Mouse (Mus musculus) erythroblast, embryonic 14.5 days (primary cell): ENCODE results near the gene Angpt4. TPM values are rescaled to one million over a fixed set of nuclear protein-coding genes. Genes with fewer than 3 reads are reported as not detected.

Source experiments
- H3K27me3 ChIP-seq: 2 replicates; pipeline ENCODE4 v1.6.1; 2012; ENCODE audit warnings: inconsistent platforms; ENCODE audit not compliant: control insufficient read depth
- H3K36me3 ChIP-seq: 2 replicates; pipeline ENCODE4 v1.6.1; 2012; ENCODE audit warnings: mild to moderate bottlenecking, inconsistent platforms; ENCODE audit not compliant: control insufficient read depth
- H3K4me1 ChIP-seq: 2 replicates; pipeline ENCODE4 v1.6.1; 2012; ENCODE audit warnings: inconsistent platforms; ENCODE audit not compliant: control insufficient read depth
- H3K4me3 ChIP-seq: replicated peaks from 2 replicates; pipeline ENCODE3; 2012; ENCODE audit warnings: moderate library complexity, mild to moderate bottlenecking, inconsistent platforms
- H3K9me3 ChIP-seq: 2 replicates; pipeline ENCODE4 v1.6.1; 2012; ENCODE audit warnings: low read length, inconsistent platforms, mixed read lengths; ENCODE audit not compliant: control insufficient read depth
- GATA1 ChIP-seq: IDR thresholded peaks from 2 replicates; pipeline ENCODE4 v1.6.1; 2012; ENCODE audit warnings: low read length, inconsistent platforms, mixed read lengths
- TAL1 ChIP-seq: IDR thresholded peaks from 3 replicates; pipeline ENCODE4 v1.6.1; 2012; ENCODE audit warnings: low read length, inconsistent platforms, mixed read lengths
- polyA plus RNA-seq: library from polyadenylated mRNA; stranded (reverse); fragments of >175 nt; gene quantifications from 2 replicates; pipeline ENCODE4 v1.2.3, GENCODE M21; 2012

Gene Angpt4
- polyA plus RNA-seq, 1 experiment, result not detected

- no peaks in the 10 kb centered on the region for H3K9me3 ChIP-seq
- no peak overlapping the region for H3K4me3 ChIP-seq
- no peaks in the 10 kb centered on the region for H3K36me3 ChIP-seq
- no peaks in the 10 kb centered on the region for H3K4me1 ChIP-seq
- H3K27me3 ChIP-seq, result no peaks in the 10 kb centered on the region
- TF ChIP-seq GATA1 (no peak), TAL1 (no peak)
Observed at GRCm38 (mm10) chr2:151949082-151949774, 38.2 kb downstream of the Angpt4 start.

GRCm38 (mm10) chr2:151953665-151954064 is 42.7 kb downstream of the Angpt4 start:
- TF ChIP-seq TAL1 (no peak), GATA1 (no peak)
- no peaks in the 10 kb centered on the region for H3K27me3 ChIP-seq
- H3K4me3 ChIP-seq, result no peak overlapping the region
- H3K36me3 ChIP-seq, result no peaks in the 10 kb centered on the region
- H3K4me1 ChIP-seq, result no peaks in the 10 kb centered on the region
- H3K9me3 ChIP-seq, result no peaks in the 10 kb centered on the region

- H3K4me3 ChIP-seq, result no peak overlapping the region
- no peaks in the 10 kb centered on the region for H3K27me3 ChIP-seq
- H3K4me1 ChIP-seq, result no peaks in the 10 kb centered on the region
- no peaks in the 10 kb centered on the region for H3K9me3 ChIP-seq
- TF ChIP-seq GATA1 (no peak), TAL1 (no peak)
- H3K36me3 ChIP-seq, result no peaks in the 10 kb centered on the region
Observed at GRCm38 (mm10) chr2:151956500-151957137, 45.6 kb downstream of the Angpt4 start.

GRCm38 (mm10) chr2:151959274-151959673 is 48.3 kb downstream of the Angpt4 start:
- no peaks in the 10 kb centered on the region for H3K27me3 ChIP-seq
- H3K4me1 ChIP-seq, result no peaks in the 10 kb centered on the region
- no peak overlapping the region for H3K4me3 ChIP-seq
- TF ChIP-seq TAL1 (no peak), GATA1 (no peak)
- H3K9me3 ChIP-seq, result no peaks in the 10 kb centered on the region
- H3K36me3 ChIP-seq, result no peaks in the 10 kb centered on the region

- Histone ChIP-seq H3K27me3 (no peaks in the 10 kb centered on the region), H3K36me3 (no peaks in the 10 kb centered on the region), H3K4me1 (no peaks in the 10 kb centered on the region), H3K4me3 (no peak overlapping the region), H3K9me3 (no peaks in the 10 kb centered on the region)
- TF ChIP-seq GATA1 (no peak), TAL1 (no peak)
Observed at GRCm38 (mm10) chr2:151961284-151962196, 50.5 kb downstream of the Angpt4 start.

- Histone ChIP-seq H3K4me1 (no peaks in the 10 kb centered on the region), H3K4me3 (no peak overlapping the region), H3K27me3 (no peaks in the 10 kb centered on the region), H3K36me3 (no peaks in the 10 kb centered on the region; the same call in 1 of the 2 replicates), H3K9me3 (no peaks in the 10 kb centered on the region)
- TF ChIP-seq TAL1, result no peak
- TF ChIP-seq GATA1, result no peak
Observed at GRCm38 (mm10) chr2:151962474-151962873, 51.5 kb downstream of the Angpt4 start.

- no peak for TF ChIP-seq TAL1
- no peak for TF ChIP-seq GATA1
- no peaks in the 10 kb centered on the region for H3K4me1 ChIP-seq
- no peaks in the 10 kb centered on the region for H3K27me3 ChIP-seq
Observed at GRCm38 (mm10) chr2:151963319-151963718, 52.3 kb downstream of the Angpt4 start.

GRCm38 (mm10) chr2:151964052-151964451 is 53.0 kb downstream of the Angpt4 start:
- Histone ChIP-seq H3K4me1 (no peaks in the 10 kb centered on the region; the same call in 1 of the 2 replicates), H3K36me3 (peaks cover 10% of the 10 kb centered on the region), H3K4me3 (no peak overlapping the region), H3K9me3 (no peaks in the 10 kb centered on the region), H3K27me3 (no peaks in the 10 kb centered on the region)
- TF ChIP-seq GATA1 (no peak), TAL1 (no peak)

More at GRCm38 (mm10) chr2:151963319-151963718, 52.3 kb downstream of the Angpt4 start:
- no peaks in the 10 kb centered on the region for H3K9me3 ChIP-seq
- no peak overlapping the region for H3K4me3 ChIP-seq
- peaks cover 4% of the 10 kb centered on the region for H3K36me3 ChIP-seq

GRCm38 (mm10) chr2:151967176-151967750 is 56.3 kb downstream of the Angpt4 start:
- H3K36me3 ChIP-seq, result peaks cover 28% of the 10 kb centered on the region
- TF ChIP-seq TAL1 (no peak), GATA1 (no peak)

More at GRCm38 (mm10) chr2:151967176-151967750, 56.3 kb downstream of the Angpt4 start:
- Histone ChIP-seq H3K9me3 (no peaks in the 10 kb centered on the region), H3K4me3 (no peak overlapping the region), H3K4me1 (peaks cover 14% of the 10 kb centered on the region), H3K27me3 (peaks cover 11% of the 10 kb centered on the region)
